14 mouse cellular contexts compared by ENCODE assay signal in genomic region chr16:93486646-93487550, GRCm38 (mm10).
DNase-seq lines count a peak whose midpoint lies in the region; ATAC-seq and TF ChIP-seq lines count a peak whose summit lies in the region.
"Had no signal": no experiment of that assay in that cellular context is flagged by ENCODE, and none has a peak within 500 bp of the region (broad histone marks: within the 10 kb centered on the region; RNA-seq: fewer than 3 reads in every experiment).

No protein-coding gene starts in this region.

- H3K27me3 ChIP-seq in embryonic facial prominence, embryonic 14.5 days (replicated peaks; ENCODE audit: control insufficient read depth, insufficient read depth, low read length), result no peaks in the 10 kb centered on the region
- H3K27me3 ChIP-seq in limb, embryonic 14.5 days (ENCODE audit: control insufficient read depth, insufficient read depth, low read length), result no peaks in the 10 kb centered on the region

- peaks cover 7% of the 10 kb centered on the region; the same call in 1 of the 2 replicates for H3K9me3 ChIP-seq in embryonic facial prominence, embryonic 14.5 days (ENCODE audit: control insufficient read depth, low read length)
- no peaks in the 10 kb centered on the region for H3K9me3 ChIP-seq in limb, embryonic 14.5 days (ENCODE audit: control insufficient read depth, low read length)
- H3K9me3 ChIP-seq: megakaryocyte, embryonic 14.5 days had no signal

- no peak overlapping the region for H3K27ac ChIP-seq in embryonic facial prominence, embryonic 14.5 days (replicated peaks; ENCODE audit: low read depth, low read length)
- H3K27ac ChIP-seq in limb, embryonic 14.5 days (replicated peaks; ENCODE audit: low read depth, low read length), result no peak overlapping the region
- H3K27ac ChIP-seq: gastrocnemius, adult 2 months had no signal

- 0 out of 2 replicates have a peak overlapping the region, but pooled peaks have one; percentile 3 for H3K4me3 ChIP-seq in embryonic facial prominence, embryonic 14.5 days (ENCODE audit: low read depth, low read length)
- peak overlapping the region; percentile 8; the same call in 1 of the 2 replicates for H3K4me3 ChIP-seq in limb, embryonic 14.5 days (replicated peaks; ENCODE audit: low read length)
- H3K4me3 ChIP-seq: gastrocnemius, adult 2 months; megakaryocyte, embryonic 14.5 days had no signal

- H3K36me3 ChIP-seq in embryonic facial prominence, embryonic 14.5 days (ENCODE audit: control insufficient read depth, insufficient read depth, low read length), result no peaks in the 10 kb centered on the region
- H3K36me3 ChIP-seq in limb, embryonic 14.5 days (ENCODE audit: control insufficient read depth, insufficient read depth, low read length), result no peaks in the 10 kb centered on the region

- TF ChIP-seq POLR2A in limb, embryonic 14.5 days (IDR thresholded peaks at IDR 0.05; ENCODE audit: borderline replicate concordance, extremely low read depth, insufficient read depth, insufficient read length), result no peak

- 38% methylated on average over 26 of the region's 26 CpGs for WGBS in embryonic facial prominence, embryonic 14.5 days
- WGBS in limb, embryonic 14.5 days, result 39% methylated on average over 26 of the region's 26 CpGs

- peaks cover 6% of the 10 kb centered on the region; the same call in 1 of the 2 replicates for H3K4me1 ChIP-seq in embryonic facial prominence, embryonic 14.5 days (ENCODE audit: control insufficient read depth, insufficient read depth, low read length)
- peaks cover 9% of the 10 kb centered on the region for H3K4me1 ChIP-seq in limb, embryonic 14.5 days (ENCODE audit: control insufficient read depth, insufficient read depth, low read length)
- H3K4me1 ChIP-seq: megakaryocyte, embryonic 14.5 days had no signal

- H3K9ac ChIP-seq in embryonic facial prominence, embryonic 14.5 days (ENCODE audit: low read depth, low read length), result no peak overlapping the region
- H3K9ac ChIP-seq in limb, embryonic 14.5 days (ENCODE audit: low read depth, low read length, severe bottlenecking), result no peak overlapping the region

- peak overlapping the region; percentile 43 for H3K4me2 ChIP-seq in embryonic facial prominence, embryonic 14.5 days (ENCODE audit: low read depth, low read length)
- peak overlapping the region; percentile 26; the same call in 1 of the 2 replicates for H3K4me2 ChIP-seq in limb, embryonic 14.5 days (replicated peaks; ENCODE audit: low read depth, low read length, severe bottlenecking)

- ATAC-seq in embryonic facial prominence, embryonic 14.5 days (ENCODE audit: low read depth), result peak; percentile 75
- no peak for ATAC-seq in limb, embryonic 14.5 days (ENCODE audit: low FRiP score, low read depth)
- no peak for ATAC-seq in megakaryocyte-erythroid progenitor cell, adult 5-6 weeks (replicated peaks; ENCODE audit: low FRiP score, low TSS enrichment, poor library complexity, severe bottlenecking)
- ATAC-seq: activated CD4-positive, CD25-positive, alpha-beta regulatory T cell, adult 4 months; inflammation-experienced regulatory T-cells, adult 6 months had no signal

- DNase-seq in frontal cortex, adult 2 months (ENCODE audit: extremely low spot score in 1 of 2, low spot score in 1 of 2), result peak; percentile 11 to 58
- DNase-seq in frontal cortex, postnatal 10 days (ENCODE audit: low spot score in 2 of 2), result no peak
- DNase-seq in left cerebral cortex, postnatal 14 days (ENCODE audit: low spot score in 2 of 2), result peak; percentile 26 to 27
- DNase-seq in left cerebral cortex, postnatal 4 days, result no peak
- DNase-seq in embryonic facial prominence, embryonic 14.5 days (ENCODE audit: low spot score), result peak; percentile 81
- peak; percentile 54 for DNase-seq in limb, embryonic 14.5 days (ENCODE audit: low spot score)
- DNase-seq in spleen, postnatal 10 days (ENCODE audit: low spot score in 2 of 2), result no peak
- DNase-seq: cerebellum, adult 11-12 months; gastrocnemius, adult 2 months; thymus, postnatal 4 days had no signal

- intact Hi-C loops in left cerebral cortex, postnatal 14 days (cut with DNase I), result no loop called here
- intact Hi-C loops in left cerebral cortex, postnatal 4 days (cut with DNase I), result no loop called here

Comparison
In these comparisons a context has a peak if more than half of its experiments do, and no peak if none do; other contexts are left out.
1. DNase-seq: peak in frontal cortex, adult 2 months (2 of 2), left cerebral cortex, postnatal 14 days (2 of 2), embryonic facial prominence, embryonic 14.5 days (single experiment) and limb, embryonic 14.5 days (single experiment); none in frontal cortex, postnatal 10 days (0 of 2), left cerebral cortex, postnatal 4 days (single experiment) and spleen, postnatal 10 days (0 of 2).